ENCODE assay signal across 10 mouse cellular contexts in the genomic region with DNA sequence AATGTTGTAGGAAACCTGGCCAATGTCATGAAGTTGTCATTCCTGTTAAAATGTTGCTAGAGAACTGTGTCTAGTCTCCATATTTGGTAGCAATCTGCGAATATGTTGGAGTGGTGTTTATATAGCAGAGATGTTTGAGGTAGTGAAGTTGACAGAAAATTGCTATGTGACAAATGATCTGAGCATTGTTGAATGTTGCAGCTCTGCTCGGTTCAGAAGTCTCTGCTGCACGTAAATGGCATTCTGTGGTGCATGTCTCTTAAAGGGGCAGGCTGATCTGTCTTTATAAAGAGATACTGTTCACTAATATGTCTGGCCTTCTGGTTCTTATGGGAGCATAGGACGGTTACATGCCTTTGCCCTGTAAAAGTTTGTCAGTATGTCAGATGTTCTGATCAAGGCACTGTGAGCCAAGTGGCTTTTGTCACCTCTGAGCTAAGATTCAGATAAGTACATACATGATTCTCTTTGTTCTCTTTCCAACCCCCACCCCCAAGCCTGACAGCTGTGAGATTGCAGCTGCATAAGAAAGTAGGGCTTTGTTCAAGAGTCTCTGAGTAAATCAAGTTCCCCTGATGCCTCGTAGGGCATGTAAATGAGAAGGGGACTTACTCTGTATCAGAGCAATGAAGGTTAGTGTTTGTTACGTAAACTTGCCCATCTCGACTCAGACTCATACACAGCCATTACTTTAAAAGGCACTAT.
DNase-seq lines count a peak whose midpoint lies in the region; ATAC-seq and TF ChIP-seq lines count a peak whose summit lies in the region.
"Had no signal": no experiment of that assay in that cellular context is flagged by ENCODE, and none has a peak within 500 bp of the region (broad histone marks: within the 10 kb centered on the region; RNA-seq: fewer than 3 reads in every experiment).

No protein-coding gene starts in this region.

- H3K4me3 ChIP-seq in forebrain, embryonic 13.5 days = no peak overlapping the region
- no peak overlapping the region for H3K4me3 ChIP-seq in midbrain, embryonic 12.5 days
- no peak overlapping the region for H3K4me3 ChIP-seq in stomach, postnatal 0 days (ENCODE audit: low read depth, low read length)
- no peak overlapping the region for H3K4me3 ChIP-seq in layer of hippocampus, adult 2 months
- H3K4me3 ChIP-seq: myocyte had no signal

- H3K4me2 ChIP-seq in forebrain, embryonic 13.5 days = no peak overlapping the region
- H3K4me2 ChIP-seq in midbrain, embryonic 12.5 days (replicated peaks) = no peak overlapping the region; the same call in 1 of the 2 replicates
- no peak overlapping the region for H3K4me2 ChIP-seq in stomach, postnatal 0 days (replicated peaks; ENCODE audit: low read depth)

- H3K27ac ChIP-seq in forebrain, embryonic 13.5 days = peak overlapping the region; percentile 66
- H3K27ac ChIP-seq in midbrain, embryonic 12.5 days (replicated peaks) = peak overlapping the region; percentile 71
- H3K27ac ChIP-seq in stomach, postnatal 0 days (replicated peaks) = peak overlapping the region; percentile 56; the same call in 1 of the 2 replicates
- H3K27ac ChIP-seq in layer of hippocampus, adult 2 months = no peak overlapping the region

- no peaks in the 10 kb centered on the region for H3K9me3 ChIP-seq in forebrain, embryonic 13.5 days (replicated peaks)
- H3K9me3 ChIP-seq in midbrain, embryonic 12.5 days = no peaks in the 10 kb centered on the region
- no peaks in the 10 kb centered on the region for H3K9me3 ChIP-seq in stomach, postnatal 0 days (ENCODE audit: control insufficient read depth, low read length)

- no peaks in the 10 kb centered on the region for H3K27me3 ChIP-seq in forebrain, embryonic 13.5 days
- H3K27me3 ChIP-seq in midbrain, embryonic 12.5 days = no peaks in the 10 kb centered on the region
- H3K27me3 ChIP-seq in stomach, postnatal 0 days (ENCODE audit: control insufficient read depth, insufficient read depth, low read length) = no peaks in the 10 kb centered on the region

- peak; percentile 92 for ATAC-seq in forebrain, embryonic 13.5 days
- peak; percentile 92 for ATAC-seq in midbrain, embryonic 12.5 days (ENCODE audit: low FRiP score, low read depth)
- ATAC-seq in stomach, postnatal 0 days (ENCODE audit: low FRiP score, low TSS enrichment) = peak; percentile 63; the same call in 1 of the 2 replicates
- no peak for ATAC-seq in megakaryocyte-erythroid progenitor cell, adult 5-6 weeks (replicated peaks; ENCODE audit: low FRiP score, low TSS enrichment, poor library complexity, severe bottlenecking)

- H3K9ac ChIP-seq in forebrain, embryonic 13.5 days = no peak overlapping the region
- no peak overlapping the region for H3K9ac ChIP-seq in midbrain, embryonic 12.5 days (replicated peaks)
- H3K9ac ChIP-seq in stomach, postnatal 0 days (ENCODE audit: low read length) = no peak overlapping the region

- WGBS in forebrain, embryonic 13.5 days = 33% methylated on average over 7 of the region's 7 CpGs
- 21% methylated on average over 7 of the region's 7 CpGs for WGBS in midbrain, embryonic 12.5 days
- 15% methylated on average over 7 of the region's 7 CpGs for WGBS in stomach, postnatal 0 days

- TF ChIP-seq EP300 in stomach, postnatal 0 days (optimal IDR thresholded peaks at IDR 0.05) = no peak

- H3K36me3 ChIP-seq in forebrain, embryonic 13.5 days (ENCODE audit: poor library complexity, severe bottlenecking) = no peaks in the 10 kb centered on the region
- no peaks in the 10 kb centered on the region for H3K36me3 ChIP-seq in midbrain, embryonic 12.5 days
- H3K36me3 ChIP-seq in stomach, postnatal 0 days (ENCODE audit: control insufficient read depth, insufficient read depth, low read length) = no peaks in the 10 kb centered on the region

- H3K4me1 ChIP-seq in forebrain, embryonic 13.5 days = peaks cover 7% of the 10 kb centered on the region; the same call in 1 of the 2 replicates
- H3K4me1 ChIP-seq in midbrain, embryonic 12.5 days = peaks cover 7% of the 10 kb centered on the region; the same call in 1 of the 2 replicates
- no peaks in the 10 kb centered on the region for H3K4me1 ChIP-seq in stomach, postnatal 0 days (replicated peaks; ENCODE audit: control insufficient read depth, insufficient read depth)

- DNase-seq in thymus, postnatal 0 days (ENCODE audit: low spot score) = peak; percentile 27
- no peak for DNase-seq in thymus, adult 18-20 months
- peak; percentile 21 for DNase-seq in stomach, postnatal 0 days (ENCODE audit: low spot score)
- no peak for DNase-seq in layer of hippocampus, adult 2 months (ENCODE audit: low spot score in 2 of 2)
- DNase-seq in ovary, adult 18-20 months (ENCODE audit: low spot score) = no peak
- DNase-seq: kidney, adult 9 months had no signal

- TF ChIP-seq CTCF in stomach, postnatal 0 days (IDR thresholded peaks at IDR 0.05; ENCODE audit: low read depth) = no peak
- no peak for TF ChIP-seq CTCF in layer of hippocampus, adult 2 months (conservative IDR thresholded peaks at IDR 0.05)

Comparison
In these comparisons a context has a peak if more than half of its experiments do, and no peak if none do; other contexts are left out.
1. DNase-seq: peak in thymus, postnatal 0 days (single experiment) and stomach, postnatal 0 days (single experiment); none in thymus, adult 18-20 months (0 of 2), layer of hippocampus, adult 2 months (0 of 2) and ovary, adult 18-20 months (single experiment).